Mouse (Mus musculus) olfactory bulb, adult 2 months (tissue): ENCODE results near the gene Rnf152.

Experiments used
- CTCF ChIP-seq: fragments of 200-500 bp; IDR thresholded peaks from 2 replicates; pipeline ENCODE4 v1.5.1; 2012; ENCODE audit warnings: low read depth, mild to moderate bottlenecking, low read length, moderate library complexity; ENCODE audit not compliant: insufficient read depth
- POLR2A ChIP-seq: fragments of 200-500 bp; IDR thresholded peaks from 2 replicates; pipeline ENCODE4 v1.6.1; 2012; ENCODE audit warnings: mild to moderate bottlenecking, low read depth, low read length, moderate library complexity; ENCODE audit not compliant: insufficient read depth

DNA sequence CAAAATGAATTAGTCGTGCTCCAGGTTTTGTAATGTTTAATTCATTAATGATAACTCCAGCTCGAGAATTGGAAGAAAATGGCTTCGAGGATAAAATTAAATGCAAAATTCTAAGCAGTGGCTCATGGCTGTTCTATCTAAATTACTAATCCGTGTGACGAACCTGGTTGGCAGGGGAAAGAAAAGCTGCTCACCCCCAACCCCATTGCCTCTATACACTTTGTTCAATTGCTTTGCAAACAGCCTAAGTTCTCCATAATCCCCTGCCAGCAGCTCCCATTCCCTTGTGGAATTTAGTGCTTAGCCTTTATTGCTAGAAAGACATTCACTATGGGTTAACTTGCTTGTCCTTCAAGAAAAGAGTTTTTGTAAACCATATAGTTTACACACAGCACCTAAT lies 24.9 kb downstream of the Rnf152 start:
- TF ChIP-seq CTCF (no peak), POLR2A (no peak)
